Mouse (Mus musculus) cortical plate, adult 2 months (tissue): ENCODE data around the gene Tbc1d2b.

ENCODE experiments used
- CTCF ChIP-seq: fragments of 200-500 bp; IDR thresholded peaks from 2 replicates; pipeline ENCODE4 v1.5.1; 2011; ENCODE audit warnings: mild to moderate bottlenecking, control low read depth, low read length; ENCODE audit not compliant: insufficient read depth; ENCODE audit errors: extremely low read depth
- POLR2A ChIP-seq: fragments of 200-500 bp; IDR thresholded peaks from 2 replicates; pipeline ENCODE4 v1.6.1; 2011; ENCODE audit warnings: mild to moderate bottlenecking, low read length, control low read depth; ENCODE audit not compliant: insufficient read depth; ENCODE audit errors: extremely low read depth

GRCm38 (mm10) chr9:90266926-90267325 is 3.7 kb downstream of the Tbc1d2b start:
- TF ChIP-seq POLR2A (no peak), CTCF (no peak)
